Mouse (Mus musculus) liver, adult 2 months (tissue): ENCODE data around the gene Synpo2.

ENCODE experiments used
- CTCF ChIP-seq: fragments of 200-500 bp; IDR thresholded peaks from 2 replicates; pipeline ENCODE4 v1.5.1; 2011; ENCODE audit warnings: low read depth, low read length, control low read depth
- POLR2A ChIP-seq: fragments of 200-500 bp; IDR thresholded peaks from 2 replicates; pipeline ENCODE4 v1.6.1; 2011; ENCODE audit warnings: low read length, control low read depth; ENCODE audit not compliant: insufficient read depth; ENCODE audit errors: extremely low read depth

DNA sequence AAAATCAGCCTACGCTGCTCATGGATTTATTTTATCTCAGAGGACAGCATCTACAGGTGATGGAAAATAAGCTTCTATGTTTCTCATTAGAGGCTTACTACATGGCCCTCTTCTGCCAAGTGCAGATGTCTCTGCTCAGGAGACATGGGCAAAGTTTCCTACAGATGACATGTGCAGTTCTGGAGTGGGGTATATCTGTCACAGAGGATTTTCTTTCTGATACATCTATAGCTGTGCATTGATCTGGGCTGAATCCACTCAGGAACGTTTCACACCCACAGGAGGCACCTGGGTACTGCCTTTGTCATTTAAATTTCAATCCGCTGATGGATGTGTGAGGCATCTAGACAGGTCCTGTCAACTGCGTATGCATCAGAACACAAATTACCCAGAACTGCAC lies 42.2 kb downstream of the Synpo2 start:
- TF ChIP-seq CTCF (no peak), POLR2A (no peak)
